Comparison of ENCODE assay signal across 8 mouse cellular contexts in the genomic region with DNA sequence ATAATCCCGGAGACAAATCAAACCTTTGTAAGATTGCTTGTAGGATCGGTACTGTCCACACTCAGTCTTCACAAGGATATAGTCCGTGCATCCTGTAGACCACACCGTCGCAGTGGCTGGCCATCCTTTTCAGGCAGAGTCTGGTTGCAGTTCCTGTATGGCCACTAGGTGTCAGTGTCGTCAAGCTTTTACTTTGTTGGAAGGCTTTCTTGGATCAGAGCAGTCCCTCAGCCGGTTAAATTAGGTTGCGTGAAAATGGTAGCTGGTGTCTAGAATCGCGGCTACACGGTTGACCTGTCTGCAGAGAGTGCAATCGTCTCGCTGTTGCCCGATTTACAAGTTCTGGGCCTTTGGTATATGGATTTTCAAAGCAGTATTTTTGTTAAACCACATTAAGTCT.
DNase-seq lines count a peak whose midpoint lies in the region; ATAC-seq lines count a peak whose summit lies in the region.

No protein-coding gene starts in this region.

- no peak overlapping the region for H3K4me3 ChIP-seq in hindbrain, embryonic 13.5 days

- no peak overlapping the region for H3K9ac ChIP-seq in hindbrain, embryonic 13.5 days

- 10% methylated on average over 14 of the region's 14 CpGs for WGBS in hindbrain, embryonic 13.5 days

- H3K36me3 ChIP-seq in hindbrain, embryonic 13.5 days: no peaks in the 10 kb centered on the region

- no peaks in the 10 kb centered on the region for H3K9me3 ChIP-seq in hindbrain, embryonic 13.5 days

- no peaks in the 10 kb centered on the region for H3K4me1 ChIP-seq in hindbrain, embryonic 13.5 days (replicated peaks)

- H3K27me3 ChIP-seq in hindbrain, embryonic 13.5 days: no peaks in the 10 kb centered on the region

- ATAC-seq in hindbrain, embryonic 13.5 days (ENCODE audit: low FRiP score): peak; percentile 75

- no peak overlapping the region for H3K27ac ChIP-seq in hindbrain, embryonic 13.5 days

- DNase-seq in T-cell, adult 2 months (ENCODE audit: low spot score): peak; percentile 14
- peak; percentile 95 to 96 for DNase-seq in cerebellum, postnatal 14 days
- DNase-seq in frontal cortex, postnatal 14 days (ENCODE audit: low spot score in 2 of 2): peak; percentile 65 to 89
- peak; percentile 88 to 90 for DNase-seq in layer of hippocampus, postnatal 14 days (ENCODE audit: low spot score in 2 of 2)
- DNase-seq in lung, postnatal 36 days: peak; percentile 84
- DNase-seq in retina, postnatal 1 day: peak; percentile 89
- peak; percentile 27 to 73 for DNase-seq in urinary bladder, adult 18-20 months (ENCODE audit: low spot score in 2 of 2)

- no peak overlapping the region for H3K4me2 ChIP-seq in hindbrain, embryonic 13.5 days

Comparison
In these comparisons a context has a peak if more than half of its experiments do, and no peak if none do; other contexts are left out.
1. DNase-seq: peak in every context shown above with its lines; median percentile 96 in cerebellum, postnatal 14 days; 89 in layer of hippocampus, postnatal 14 days; 89 in retina, postnatal 1 day; 84 in lung, postnatal 36 days; 77 in frontal cortex, postnatal 14 days; 50 in urinary bladder, adult 18-20 months; 14 in T-cell, adult 2 months.